Mouse (Mus musculus) heart, embryonic 10.5 days (tissue): Measurements from ENCODE around the gene Dqx1. TPM values are rescaled to one million over a fixed set of nuclear protein-coding genes. Genes with fewer than 3 reads are reported as not detected.

Experiments used
- DNase-seq: peaks from one replicate; pipeline ENCODE4 v3.0.0-alpha.2; 2017; ENCODE audit warnings: low spot score
- H3K27ac ChIP-seq: fragments of 300-500 bp; sonication (generic); 2 replicates; pipeline ENCODE4 v1.5.1; 2016; ENCODE audit warnings: mild to moderate bottlenecking
- H3K27me3 ChIP-seq: fragments of 300-500 bp; sonication (generic); 2 replicates; pipeline ENCODE4 v1.6.1; 2016; ENCODE audit warnings: mild to moderate bottlenecking; ENCODE audit not compliant: poor library complexity, insufficient read depth, severe bottlenecking
- H3K36me3 ChIP-seq: fragments of 300-500 bp; sonication (generic); 2 replicates; pipeline ENCODE4 v1.6.1; 2016; ENCODE audit warnings: mild to moderate bottlenecking, moderate library complexity
- H3K4me1 ChIP-seq: fragments of 300-500 bp; sonication (generic); 2 replicates; pipeline ENCODE4 v1.6.1; 2016; ENCODE audit warnings: mild to moderate bottlenecking
- H3K4me3 ChIP-seq: fragments of 300-500 bp; sonication (generic); 2 replicates; pipeline ENCODE4 v1.5.1; 2016; ENCODE audit warnings: mild to moderate bottlenecking, moderate library complexity
- H3K9me3 ChIP-seq: fragments of 300-500 bp; sonication (generic); 2 replicates; pipeline ENCODE4 v1.6.1; 2016; ENCODE audit warnings: mild to moderate bottlenecking, moderate library complexity
- WGBS: fragments of 180-500 bp; shearing (Covaris S2); methylation state at CpG from one replicate; pipeline ENCODE4 v1.1.7; 2016; 5-methylcytosine and 5-hydroxymethylcytosine counted together
- microRNA counts: library from miRNA; unstranded; fragments of <30 nt; microRNA quantifications from one replicate; lab custom pipeline; 2017
- microRNA-seq: library from miRNA; unstranded; fragments of <30 nt; microRNA quantifications from one replicate; pipeline ENCODE4, GENCODE M21; 2017
- polyA plus RNA-seq: library from polyadenylated mRNA; unstranded; fragments of >200 nt; fragmentation: Nextera tagmentation; extraction: Ambion mirVana; gene quantifications from 2 replicates; pipeline ENCODE4 v1.2.1, GENCODE M21; 2016

The Dqx1 gene
- polyA plus RNA-seq, 1 experiment from 2014 or later: 1.5 TPM

- WGBS: 32% methylated on average over 13 of the region's 13 CpGs
- H3K27me3 ChIP-seq: peaks cover 9% of the 10 kb centered on the region; the same call in 1 of the 2 replicates
- H3K4me1 ChIP-seq: peaks cover 29% of the 10 kb centered on the region
- peak overlapping the region; percentile 97 for H3K4me3 ChIP-seq
- H3K9me3 ChIP-seq: no peaks in the 10 kb centered on the region
- peaks cover 20% of the 10 kb centered on the region for H3K36me3 ChIP-seq
- peak; percentile 93 for DNase-seq
- peak overlapping the region; percentile 98 for H3K27ac ChIP-seq
Observed at GRCm38 (mm10) chr6:83107566-83108400, 50.1 kb downstream of the Dqx1 start.

GRCm38 (mm10) chr6:83108762-83109668 lies 51.4 kb downstream of the Dqx1 start, which contains the start of gene Mrpl53:
Gene Mrpl53, plus strand, starts transcription at chr6:83109040.
- no peaks in the 10 kb centered on the region for H3K9me3 ChIP-seq
- peaks cover 20% of the 10 kb centered on the region for H3K36me3 ChIP-seq
- under 1% methylated on average over 76 of the region's 76 CpGs for WGBS
- no peaks in the 10 kb centered on the region for H3K27me3 ChIP-seq
- peak; percentile 93 for DNase-seq
- H3K4me1 ChIP-seq: peaks cover 21% of the 10 kb centered on the region
- H3K4me3 ChIP-seq: peak within 1 kb of the TSS; percentile 97
- peak within 1 kb of the TSS; percentile 98 for H3K27ac ChIP-seq

- DNase-seq: no peak
- H3K4me3 ChIP-seq: no peak overlapping the region
- no peaks in the 10 kb centered on the region for H3K27me3 ChIP-seq
- H3K36me3 ChIP-seq: peaks cover 17% of the 10 kb centered on the region
- H3K27ac ChIP-seq: no peak overlapping the region
- H3K4me1 ChIP-seq: peaks cover 35% of the 10 kb centered on the region
- 80% methylated on average over 4 of the region's 4 CpGs for WGBS
- H3K9me3 ChIP-seq: no peaks in the 10 kb centered on the region
Observed at GRCm38 (mm10) chr6:83111510-83112136, 54.0 kb downstream of the Dqx1 start.

- peaks cover 38% of the 10 kb centered on the region for H3K36me3 ChIP-seq
Observed at GRCm38 (mm10) chr6:83115011-83115671, 57.5 kb downstream of the Dqx1 start, which contains the start of gene Mogs. Gene Mogs, plus strand, starts transcription at chr6:83115496.

GRCm38 (mm10) chr6:83115682-83116372 lies 58.2 kb downstream of the Dqx1 start:
- 3% methylated on average over 46 of the region's 48 CpGs for WGBS
- Histone ChIP-seq H3K9me3 (no peaks in the 10 kb centered on the region), H3K36me3 (peaks cover 32% of the 10 kb centered on the region), H3K4me1 (peaks cover 44% of the 10 kb centered on the region), H3K4me3 (peak overlapping the region; percentile 92), H3K27me3 (no peaks in the 10 kb centered on the region), H3K27ac (peak overlapping the region; percentile 89)
- no peak for DNase-seq

More at GRCm38 (mm10) chr6:83115011-83115671, 57.5 kb downstream of the Dqx1 start, which contains the start of gene Mogs:
- H3K4me1 ChIP-seq: peaks cover 38% of the 10 kb centered on the region
- no peaks in the 10 kb centered on the region for H3K27me3 ChIP-seq
- peak within 1 kb of the TSS; percentile 89 for H3K27ac ChIP-seq
- WGBS: 1% methylated on average over 57 of the region's 58 CpGs
- H3K9me3 ChIP-seq: no peaks in the 10 kb centered on the region
- DNase-seq: peak; percentile 97
- peak within 1 kb of the TSS; percentile 92 for H3K4me3 ChIP-seq

GRCm38 (mm10) chr6:83116373-83117164 lies 58.9 kb downstream of the Dqx1 start:
- H3K4me1 ChIP-seq: peaks cover 43% of the 10 kb centered on the region
- peaks cover 30% of the 10 kb centered on the region for H3K36me3 ChIP-seq
- no peaks in the 10 kb centered on the region for H3K27me3 ChIP-seq
- peak overlapping the region; percentile 92 for H3K4me3 ChIP-seq
- 76% methylated on average over 11 of the region's 11 CpGs for WGBS
- peak overlapping the region; percentile 89 for H3K27ac ChIP-seq
- no peaks in the 10 kb centered on the region for H3K9me3 ChIP-seq
- no peak for DNase-seq

MicroRNAs within 50 kb of the gene (microRNA counts, 519-probe panel; counts per million panel counts)
- microRNA mmu-miR-3470a+mmu-miR-3470b (lab: Ali Mortazavi, UCI): not detected

Small RNA genes within 50 kb of the gene (microRNA-seq; reads per million reads assigned to microRNA genes)
- gene Mir3470a (not detected), gene Mir7040 (not detected)

Other genes starting within 250 kb of the Dqx1 start
- 0.09 and 0.30 TPM in 2 replicates for gene Sema4f, start 118.1 kb upstream of the Dqx1 start, polyA plus RNA-seq
- 0.34 and 0.87 TPM in 2 replicates for gene M1ap, start 110.9 kb upstream of the Dqx1 start, polyA plus RNA-seq
- gene Dok1, start 24.4 kb upstream of the Dqx1 start, polyA plus RNA-seq: 11.3 and 14.8 TPM in 2 replicates
- gene Loxl3, start 23.7 kb upstream of the Dqx1 start, polyA plus RNA-seq: 7.6 and 9.8 TPM in 2 replicates
- gene Aup1, start 3.3 kb upstream of the Dqx1 start, polyA plus RNA-seq: 154 and 170 TPM in 2 replicates
- gene Htra2, start 2.6 kb upstream of the Dqx1 start, polyA plus RNA-seq: 100 and 106 TPM in 2 replicates
- gene Tlx2, start 12.4 kb downstream of the Dqx1 start, polyA plus RNA-seq: 0.27 and 0.63 TPM in 2 replicates
- 16.7 and 24.4 TPM in 2 replicates for gene Pcgf1, start 20.0 kb downstream of the Dqx1 start, polyA plus RNA-seq
- 0.55 TPM in 1 of 2 replicates, not detected in the other for gene Lbx2, start 28.5 kb downstream of the Dqx1 start, polyA plus RNA-seq
- 1.8 and 2.4 TPM in 2 replicates for gene Ccdc142, start 43.8 kb downstream of the Dqx1 start, polyA plus RNA-seq
- 1.4 and 2.0 TPM in 2 replicates for gene Gm42688, start 43.8 kb downstream of the Dqx1 start, polyA plus RNA-seq
- 157 and 167 TPM in 2 replicates for gene Mrpl53, start 51.2 kb downstream of the Dqx1 start, polyA plus RNA-seq
- gene Mogs, start 57.7 kb downstream of the Dqx1 start, polyA plus RNA-seq: 24.5 and 42.5 TPM in 2 replicates
- 101 and 113 TPM in 2 replicates for gene Wbp1, start 63.7 kb downstream of the Dqx1 start, polyA plus RNA-seq
- gene Ino80b, start 67.6 kb downstream of the Dqx1 start, polyA plus RNA-seq: 11.4 and 16.1 TPM in 2 replicates
- 18.4 and 24.4 TPM in 2 replicates for gene Rtkn, start 77.6 kb downstream of the Dqx1 start, polyA plus RNA-seq
- 6.9 and 7.3 TPM in 2 replicates for gene Wdr54, start 98.6 kb downstream of the Dqx1 start, polyA plus RNA-seq
- gene 1700003E16Rik, start 98.6 kb downstream of the Dqx1 start, polyA plus RNA-seq: 0.23 and 0.50 TPM in 2 replicates
- 83.2 and 93.0 TPM in 2 replicates for gene Dctn1, start 108.1 kb downstream of the Dqx1 start, polyA plus RNA-seq
- 0.57 and 0.68 TPM in 2 replicates for gene Slc4a5, start 162.0 kb downstream of the Dqx1 start, polyA plus RNA-seq